Mouse (Mus musculus) small intestine, adult 2 months (tissue): ENCODE results near the gene Ccdc30.

ENCODE experiments used
- CTCF ChIP-seq: fragments of 200-500 bp; IDR thresholded peaks from 2 replicates; pipeline ENCODE4 v1.5.1; 2012; ENCODE audit warnings: low read depth, mild to moderate bottlenecking, control low read depth, inconsistent platforms, low read length, moderate library complexity, mixed read lengths; ENCODE audit not compliant: insufficient replicate concordance, insufficient read length; ENCODE audit errors: extremely low read depth
- POLR2A ChIP-seq: fragments of 200-500 bp; IDR thresholded peaks from 2 replicates; pipeline ENCODE4 v1.6.1; 2012; ENCODE audit warnings: low read depth, mild to moderate bottlenecking, control low read depth, inconsistent platforms, low read length, moderate library complexity

DNA sequence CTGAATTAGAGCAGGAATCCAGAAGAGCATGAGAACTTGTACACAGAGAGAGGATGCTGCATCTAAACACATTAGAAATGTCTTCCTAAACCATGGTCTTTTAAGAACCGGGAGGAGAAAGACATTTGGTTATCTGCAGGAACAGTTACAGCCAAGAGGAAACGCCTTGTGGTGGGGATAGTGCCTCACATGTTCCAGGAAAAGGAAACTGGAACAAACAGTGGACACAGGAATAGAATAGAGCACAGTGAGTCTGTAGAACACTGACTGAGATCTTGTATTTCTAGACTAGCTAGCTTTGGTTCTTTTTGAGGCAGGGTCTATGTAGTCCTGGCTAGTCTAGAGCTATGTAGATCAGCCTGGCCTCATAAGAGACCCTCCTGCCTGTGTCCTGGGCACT lies 140.1 kb downstream of the Ccdc30 start:
- TF ChIP-seq POLR2A (no peak), CTCF (no peak)
